Mouse (Mus musculus): ENCODE results near the gene Scfd2. TPM values are rescaled to one million over a fixed set of nuclear protein-coding genes. Genes with fewer than 3 reads are reported as not detected.

Gene Scfd2
- total and polyA plus RNA-seq, 2 experiments from 2014 or later = 20.5 to 29.1 TPM

DNA sequence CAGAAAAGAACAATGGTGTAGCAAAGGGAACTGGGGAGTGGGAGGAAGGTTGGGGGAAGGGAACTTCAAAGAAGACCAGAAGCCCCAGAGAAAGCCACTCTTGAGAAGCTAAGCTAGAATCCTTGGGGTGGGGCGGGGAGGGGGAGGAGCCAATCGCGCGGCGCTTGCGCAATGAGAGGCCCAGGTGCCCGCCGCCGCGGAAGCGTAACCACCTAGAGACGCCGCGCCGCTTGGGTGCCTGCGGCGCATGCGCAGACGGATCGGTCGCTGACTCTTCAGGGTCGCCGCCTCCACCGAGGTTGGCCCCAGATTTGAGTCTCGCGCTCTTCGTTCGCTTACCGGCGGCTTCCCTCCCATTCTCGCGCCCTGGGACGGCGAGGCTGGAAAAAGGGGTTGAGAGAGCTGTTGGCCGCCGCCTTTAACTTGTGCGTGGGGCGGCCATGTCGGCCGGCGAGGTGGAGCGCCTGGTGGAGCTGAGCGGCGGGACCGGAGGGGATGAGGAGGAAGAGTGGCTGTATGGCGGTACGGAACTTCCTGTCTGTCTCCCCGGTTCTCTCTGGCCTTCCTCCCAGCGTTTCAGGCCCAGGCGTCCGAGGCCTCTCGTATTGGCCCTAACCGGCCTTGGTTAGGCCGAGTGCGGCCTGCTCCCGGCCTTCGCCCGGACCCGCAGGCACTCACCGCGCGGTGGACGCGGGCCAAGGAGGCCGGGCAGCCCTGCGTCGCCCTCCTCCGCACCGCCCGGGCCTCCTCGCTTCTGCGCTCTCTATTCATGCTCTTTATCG is 3.9 kb upstream of the Scfd2 start, which contains the start of gene Fip1l1:
Fip1l1 (plus strand) TSS at position 210 of the 782 bp plus-strand sequence.
- peaks cover 20% of the 10 kb centered on the region for H3K4me1 ChIP-seq (ENCODE audit: insufficient read depth)
- peak; percentile 90 for ATAC-seq
- H3K9ac ChIP-seq = peak within 1 kb of the TSS; percentile 93
- H3K9me3 ChIP-seq (ENCODE audit: low read length) = no peaks in the 10 kb centered on the region
- DNase-seq = peak; percentile 98
- no peaks in the 10 kb centered on the region for H3K36me3 ChIP-seq (ENCODE audit: insufficient read depth)
- peak within 1 kb of the TSS; percentile 95 for H3K27ac ChIP-seq (ENCODE audit: low read depth, low read length)
- H3K27me3 ChIP-seq (ENCODE audit: insufficient read depth, low read length) = no peaks in the 10 kb centered on the region
- peak within 1 kb of the TSS; percentile 73 for H3K4me2 ChIP-seq (ENCODE audit: low read depth)
- H3K4me3 ChIP-seq (ENCODE audit: low read depth, low read length) = peak within 1 kb of the TSS; percentile 79
- under 1% methylated on average over 67 of the region's 73 CpGs for WGBS
- TF ChIP-seq CTCF (IDR thresholded peaks at IDR 0.05; ENCODE audit: low read depth) = 0 out of 2 replicates have a peak, but pooled peaks have one; percentile 8

DNA sequence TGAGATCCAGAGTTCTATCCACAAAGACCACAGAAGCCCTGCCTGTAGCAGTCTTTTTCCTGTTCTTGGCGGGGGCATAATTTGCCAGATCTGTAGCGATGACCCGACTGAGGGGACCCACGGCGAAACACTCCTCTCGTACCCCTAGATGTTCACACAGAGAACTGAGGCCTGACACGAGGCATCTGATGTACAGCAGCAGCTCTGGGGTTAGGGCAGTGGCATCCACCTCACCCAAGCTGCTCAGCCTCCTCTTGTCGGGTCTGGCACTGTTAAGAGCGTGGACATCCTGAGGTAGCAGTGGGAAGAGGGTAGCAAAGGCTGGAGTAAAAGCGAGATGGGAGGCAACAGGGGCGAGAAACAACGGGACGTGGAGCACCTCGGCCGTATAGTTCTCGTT is 774 bp downstream of the Scfd2 start:
- ATAC-seq (no peak), DNase-seq (no peak)
- Histone ChIP-seq H3K4me3 (ENCODE audit: low read depth, low read length) (peak overlapping the region; percentile 98), H3K27me3 (ENCODE audit: insufficient read depth, low read length) (no peaks in the 10 kb centered on the region), H3K4me2 (ENCODE audit: low read depth) (peak overlapping the region; percentile 95), H3K9me3 (ENCODE audit: low read length) (no peaks in the 10 kb centered on the region), H3K27ac (ENCODE audit: low read depth, low read length) (no peak overlapping the region), H3K4me1 (ENCODE audit: insufficient read depth) (peaks cover 16% of the 10 kb centered on the region), H3K9ac (peak overlapping the region; percentile 68), H3K36me3 (ENCODE audit: insufficient read depth) (no peaks in the 10 kb centered on the region)
- WGBS = 22% methylated on average over 16 of the region's 16 CpGs
- TF ChIP-seq CTCF (IDR thresholded peaks at IDR 0.05; ENCODE audit: low read depth) = no peak

DNA sequence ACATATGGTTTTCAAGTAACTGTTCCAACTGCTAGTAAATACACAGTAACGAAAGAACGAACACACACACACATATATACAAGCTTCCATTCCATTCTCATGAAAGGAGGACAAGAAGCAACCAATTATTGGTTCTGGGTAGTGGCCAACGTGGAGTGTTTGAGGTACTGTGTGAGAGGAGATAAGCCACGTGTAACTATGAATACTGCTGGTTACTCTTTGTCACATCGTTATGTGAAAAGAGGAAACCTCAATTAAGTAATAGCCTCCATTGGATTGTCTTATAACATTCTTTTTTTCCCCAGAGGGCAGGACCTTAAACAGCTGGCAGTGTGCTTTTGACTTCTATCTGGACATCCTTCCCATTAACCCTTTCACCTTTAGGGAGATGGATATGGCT is 4.5 kb downstream of the Scfd2 start:
- H3K27ac ChIP-seq (ENCODE audit: low read depth, low read length) = no peak overlapping the region
- WGBS = 72% methylated on average over 5 of the region's 5 CpGs
- ATAC-seq = no peak

DNA sequence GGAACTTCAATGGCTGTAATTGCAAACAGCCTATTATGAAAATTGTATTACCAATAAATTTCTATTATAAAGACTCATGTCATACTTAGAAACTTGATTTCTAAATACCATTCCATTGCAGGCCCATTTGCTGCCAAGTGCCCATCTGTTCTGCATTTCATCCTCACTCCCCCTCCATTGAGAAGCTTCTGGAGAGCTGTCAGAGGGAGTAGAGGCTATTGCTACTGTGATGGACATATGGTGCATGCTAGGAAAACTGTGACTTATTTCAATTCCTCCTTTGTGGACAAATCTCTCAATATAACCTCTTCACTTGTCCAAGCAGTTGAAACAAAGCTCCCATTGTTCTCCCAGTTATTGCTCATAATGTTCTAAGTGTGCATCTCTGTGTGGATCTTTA is 19.9 kb downstream of the Scfd2 start:
- Histone ChIP-seq H3K27ac (ENCODE audit: low read depth, low read length) (no peak overlapping the region), H3K4me2 (ENCODE audit: low read depth) (no peak overlapping the region), H3K4me1 (ENCODE audit: insufficient read depth) (no peaks in the 10 kb centered on the region), H3K27me3 (ENCODE audit: insufficient read depth, low read length) (no peaks in the 10 kb centered on the region), H3K9ac (no peak overlapping the region), H3K4me3 (ENCODE audit: low read depth, low read length) (no peak overlapping the region), H3K9me3 (ENCODE audit: low read length) (no peaks in the 10 kb centered on the region), H3K36me3 (ENCODE audit: insufficient read depth) (peaks cover 4% of the 10 kb centered on the region; the same call in 1 of the 2 replicates)
- DNase-seq = peak; percentile 52
- ATAC-seq = peak; percentile 56; the same call in 1 of the 2 replicates
- no peak for TF ChIP-seq CTCF (IDR thresholded peaks at IDR 0.05; ENCODE audit: low read depth)

More for the DNA sequence above, 4.5 kb downstream of the Scfd2 start:
- Histone ChIP-seq H3K27me3 (ENCODE audit: insufficient read depth, low read length) (no peaks in the 10 kb centered on the region), H3K36me3 (ENCODE audit: insufficient read depth) (no peaks in the 10 kb centered on the region), H3K4me1 (ENCODE audit: insufficient read depth) (peaks cover 13% of the 10 kb centered on the region), H3K4me2 (ENCODE audit: low read depth) (no peak overlapping the region), H3K9ac (no peak overlapping the region), H3K9me3 (ENCODE audit: low read length) (no peaks in the 10 kb centered on the region), H3K4me3 (ENCODE audit: low read depth, low read length) (no peak overlapping the region)
- no peak for DNase-seq
- no peak for TF ChIP-seq CTCF (IDR thresholded peaks at IDR 0.05; ENCODE audit: low read depth)

DNA sequence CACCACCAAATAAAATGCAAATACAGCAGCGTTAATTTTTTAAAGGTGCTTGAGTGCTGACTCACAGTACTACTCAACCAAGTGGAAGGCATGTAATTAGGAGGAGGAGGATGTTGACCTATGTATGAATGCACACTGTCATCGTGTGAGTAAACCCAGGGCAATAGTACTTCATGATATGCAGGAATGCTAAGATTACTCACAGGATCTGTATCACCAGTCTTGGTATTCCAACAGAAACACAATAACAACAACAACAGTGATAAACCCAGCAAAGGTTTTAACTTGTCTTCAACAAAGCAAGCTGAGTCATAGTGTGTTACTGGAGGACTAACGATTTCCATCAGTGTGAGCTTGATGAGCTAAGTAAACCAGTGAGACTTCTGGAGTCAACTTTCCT is 38.9 kb downstream of the Scfd2 start:
- no peak for DNase-seq
- Histone ChIP-seq H3K9ac (no peak overlapping the region), H3K36me3 (ENCODE audit: insufficient read depth) (no peaks in the 10 kb centered on the region), H3K4me2 (ENCODE audit: low read depth) (no peak overlapping the region), H3K4me3 (ENCODE audit: low read depth, low read length) (no peak overlapping the region), H3K27me3 (ENCODE audit: insufficient read depth, low read length) (no peaks in the 10 kb centered on the region), H3K4me1 (ENCODE audit: insufficient read depth) (no peaks in the 10 kb centered on the region), H3K27ac (ENCODE audit: low read depth, low read length) (no peak overlapping the region), H3K9me3 (ENCODE audit: low read length) (no peaks in the 10 kb centered on the region)
- WGBS = 90% methylated on average over 3 of the region's 3 CpGs
- no peak for ATAC-seq
- no peak for TF ChIP-seq CTCF (IDR thresholded peaks at IDR 0.05; ENCODE audit: low read depth)

DNA sequence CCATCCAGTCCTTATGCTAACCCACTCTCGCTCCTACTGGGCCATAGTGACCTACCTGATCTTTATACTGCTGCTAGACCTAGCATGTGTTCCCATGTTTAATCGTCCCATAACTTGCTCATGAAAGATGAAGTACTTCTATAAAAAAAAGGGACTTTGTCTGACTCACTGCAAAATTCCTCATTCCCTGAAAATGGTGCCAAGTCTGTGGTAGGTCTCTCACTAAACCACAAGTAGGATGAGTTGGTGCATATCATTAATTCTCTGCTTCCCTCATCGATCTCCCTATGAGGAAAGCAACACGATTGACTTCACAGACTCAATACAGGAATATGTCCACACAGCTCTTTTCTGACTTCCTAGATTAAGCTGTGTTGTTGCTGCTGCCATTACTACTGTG is 46.9 kb downstream of the Scfd2 start:
- no peak for DNase-seq
- H3K36me3 ChIP-seq (ENCODE audit: insufficient read depth) = no peaks in the 10 kb centered on the region
- 88% methylated on average over 4 of the region's 4 CpGs for WGBS
- H3K27ac ChIP-seq (ENCODE audit: low read depth, low read length) = no peak overlapping the region
- no peak overlapping the region for H3K4me3 ChIP-seq (ENCODE audit: low read depth, low read length)
- no peak overlapping the region for H3K9ac ChIP-seq
- no peak for TF ChIP-seq CTCF (IDR thresholded peaks at IDR 0.05; ENCODE audit: low read depth)
- H3K9me3 ChIP-seq (ENCODE audit: low read length) = no peaks in the 10 kb centered on the region
- no peak overlapping the region for H3K4me2 ChIP-seq (ENCODE audit: low read depth)
- H3K4me1 ChIP-seq (ENCODE audit: insufficient read depth) = no peaks in the 10 kb centered on the region
- no peak for ATAC-seq
- H3K27me3 ChIP-seq (ENCODE audit: insufficient read depth, low read length) = no peaks in the 10 kb centered on the region

DNA sequence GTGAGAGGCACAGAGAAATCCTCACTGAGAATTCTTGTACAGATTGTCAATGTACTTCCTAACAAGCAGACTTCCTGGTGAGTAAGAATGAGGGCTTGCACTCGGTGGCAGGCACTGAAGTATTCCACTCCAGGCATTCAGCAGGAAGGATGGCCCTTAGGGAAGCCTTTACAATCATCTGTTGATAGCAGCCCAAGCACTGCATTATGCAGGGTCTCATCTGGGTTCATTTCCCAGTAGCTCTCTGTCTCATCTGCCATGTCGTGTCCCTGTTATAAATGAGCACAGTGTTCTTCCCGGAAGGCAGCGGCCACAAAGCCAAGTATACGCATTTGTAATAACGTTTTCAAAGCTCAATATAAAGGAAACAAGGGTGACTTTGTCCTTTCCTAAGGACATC is 48.9 kb downstream of the Scfd2 start:
- Histone ChIP-seq H3K4me1 (ENCODE audit: insufficient read depth) (no peaks in the 10 kb centered on the region), H3K4me3 (ENCODE audit: low read depth, low read length) (no peak overlapping the region), H3K36me3 (ENCODE audit: insufficient read depth) (no peaks in the 10 kb centered on the region), H3K27ac (ENCODE audit: low read depth, low read length) (no peak overlapping the region), H3K27me3 (ENCODE audit: insufficient read depth, low read length) (no peaks in the 10 kb centered on the region), H3K4me2 (ENCODE audit: low read depth) (no peak overlapping the region), H3K9ac (no peak overlapping the region), H3K9me3 (ENCODE audit: low read length) (no peaks in the 10 kb centered on the region)
- DNase-seq = no peak
- no peak for TF ChIP-seq CTCF (IDR thresholded peaks at IDR 0.05; ENCODE audit: low read depth)
- peak; percentile 76 for ATAC-seq
- 63% methylated on average over 6 of the region's 6 CpGs for WGBS

Data from forebrain, postnatal 0 days (tissue).